Mouse (Mus musculus) right cerebral cortex, postnatal 36 days (tissue): ENCODE measurements around the gene Mycs.

Experiments used
- DNase-seq, 2 experiments: peaks; one replicate each; pipeline ENCODE4 v3.0.0; 2022; ENCODE audit warnings: low spot score in 2 of 2, mixed read lengths in 1 of 2

The Mycs gene

DNA sequence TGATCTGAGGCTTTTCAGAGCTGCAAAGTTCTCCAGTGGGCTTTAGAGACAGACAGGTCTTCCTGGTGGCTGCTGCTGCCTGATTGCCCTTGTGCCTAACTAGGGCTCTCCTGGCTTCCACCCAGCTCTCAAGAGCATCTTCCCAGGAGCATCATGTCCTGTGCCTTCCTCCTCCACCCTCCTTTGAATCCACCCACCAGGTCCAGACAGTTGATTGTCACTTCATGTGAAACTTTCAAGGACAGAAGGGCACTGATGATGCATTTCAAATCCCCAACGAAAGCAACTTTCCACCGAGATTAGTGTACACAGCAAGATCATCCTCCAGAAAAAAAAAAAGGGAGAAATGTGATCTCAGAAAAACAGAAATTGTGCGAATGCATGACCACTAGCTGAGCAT is at the start of gene Mycs:
Mycs (minus strand) TSS at position 101 of the 400 bp plus-strand sequence.
- DNase-seq = no peak

DNA sequence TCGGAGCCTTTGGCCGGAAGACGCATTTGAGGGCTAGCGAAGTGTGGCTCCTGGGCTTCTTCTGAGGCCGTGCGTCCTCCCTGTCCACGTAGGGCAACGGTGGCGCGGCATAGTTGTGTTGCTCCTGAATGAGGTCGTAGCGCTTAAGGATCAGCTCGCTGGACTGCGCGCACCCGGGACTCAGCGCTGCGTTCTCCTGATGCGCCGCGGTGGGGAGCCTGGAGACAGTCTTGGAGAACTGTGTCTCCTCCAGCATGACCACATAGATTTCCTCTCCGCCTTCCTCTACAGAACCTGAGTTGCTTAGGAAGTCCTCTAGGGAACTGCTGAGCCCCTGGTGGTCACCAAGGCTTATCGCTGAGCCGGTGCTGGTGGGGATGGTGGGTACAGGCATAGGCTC is 1.0 kb downstream of the Mycs start:
- no peak for DNase-seq
